Mouse (Mus musculus) cortical plate, adult 2 months (tissue): ENCODE measurements at regions not wholly inside any gene's neighbourhood (a gene's known extent, or its start where the extent isn't known, plus 50 kb on each side); places are given as distances from the start of the nearest gene placed in this dataset.

Source experiments
- H3K27ac ChIP-seq: fragments of 200-500 bp; 2 replicates; pipeline ENCODE4 v1.5.1; 2012; ENCODE audit warnings: low read length, control low read depth, inconsistent platforms; ENCODE audit not compliant: insufficient read depth
- H3K4me1 ChIP-seq: fragments of 200-500 bp; 2 replicates; pipeline ENCODE4 v1.6.1; 2011; ENCODE audit warnings: low read length; ENCODE audit not compliant: control insufficient read depth, insufficient read depth
- H3K4me3 ChIP-seq: fragments of 200-500 bp; 2 replicates; pipeline ENCODE4 v1.5.1; 2011; ENCODE audit warnings: mild to moderate bottlenecking, low read length, control low read depth; ENCODE audit not compliant: insufficient read depth
- CTCF ChIP-seq: fragments of 200-500 bp; IDR thresholded peaks from 2 replicates; pipeline ENCODE4 v1.5.1; 2011; ENCODE audit warnings: mild to moderate bottlenecking, control low read depth, low read length; ENCODE audit not compliant: insufficient read depth; ENCODE audit errors: extremely low read depth
- POLR2A ChIP-seq: fragments of 200-500 bp; IDR thresholded peaks from 2 replicates; pipeline ENCODE4 v1.6.1; 2011; ENCODE audit warnings: mild to moderate bottlenecking, low read length, control low read depth; ENCODE audit not compliant: insufficient read depth; ENCODE audit errors: extremely low read depth

- TF ChIP-seq POLR2A, result no peak
- no peak for TF ChIP-seq CTCF
- Histone ChIP-seq H3K4me1 (peaks cover 2% of the 10 kb centered on the region; the same call in 1 of the 2 replicates), H3K4me3 (no peak overlapping the region), H3K27ac (no peak overlapping the region)
Observed at GRCm38 (mm10) chr13:52153576-52153975, 307.1 kb downstream of the Gadd45g start.

- Histone ChIP-seq H3K4me3 (no peak overlapping the region), H3K4me1 (peaks cover 2% of the 10 kb centered on the region; the same call in 1 of the 2 replicates), H3K27ac (no peak overlapping the region; the same call in 1 of the 2 replicates)
- TF ChIP-seq CTCF (no peak), POLR2A (no peak)
Observed at GRCm38 (mm10) chr13:52154111-52154843, 307.8 kb downstream of the Gadd45g start.

DNA sequence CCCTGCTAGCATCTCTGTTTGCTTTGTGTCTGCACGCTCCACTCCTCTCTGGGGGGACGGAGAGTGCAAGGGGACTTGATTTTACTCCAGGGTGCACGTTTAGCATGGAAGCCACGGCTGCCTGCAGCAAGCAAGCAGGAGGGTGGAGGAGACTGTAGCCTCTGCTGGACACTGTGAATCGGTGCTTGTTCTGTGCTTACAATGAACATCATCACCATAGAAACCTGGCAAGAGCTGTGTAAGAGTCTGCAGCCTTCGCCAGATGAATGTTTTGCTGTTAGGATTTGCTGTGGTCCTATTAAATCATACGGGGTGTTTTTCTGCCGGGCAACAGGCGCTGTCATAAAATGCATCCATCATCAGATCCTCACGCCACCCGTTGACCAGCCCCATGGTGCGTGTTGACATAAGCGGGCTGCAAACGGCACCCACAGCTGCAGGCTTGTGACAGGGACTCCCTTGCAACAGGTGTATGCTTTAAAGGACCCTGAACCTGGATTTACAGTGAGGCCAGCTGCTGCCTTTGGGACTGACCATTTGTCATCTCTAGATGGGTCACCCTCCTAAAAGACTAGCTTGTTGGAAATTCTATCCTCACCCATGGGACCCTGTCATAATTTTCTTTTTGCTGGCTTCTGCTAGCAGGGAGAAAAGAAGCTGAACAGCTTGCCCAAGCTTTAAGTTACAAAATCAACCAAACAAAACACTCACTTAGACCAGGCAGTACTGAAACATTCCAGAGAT lies 308.5 kb downstream of the Gadd45g start:
- H3K4me3 ChIP-seq, result no peak overlapping the region
- peaks cover 2% of the 10 kb centered on the region; the same call in 1 of the 2 replicates for H3K4me1 ChIP-seq
- no peak for TF ChIP-seq POLR2A
- TF ChIP-seq CTCF, result no peak
- no peak overlapping the region; the same call in 1 of the 2 replicates for H3K27ac ChIP-seq

DNA sequence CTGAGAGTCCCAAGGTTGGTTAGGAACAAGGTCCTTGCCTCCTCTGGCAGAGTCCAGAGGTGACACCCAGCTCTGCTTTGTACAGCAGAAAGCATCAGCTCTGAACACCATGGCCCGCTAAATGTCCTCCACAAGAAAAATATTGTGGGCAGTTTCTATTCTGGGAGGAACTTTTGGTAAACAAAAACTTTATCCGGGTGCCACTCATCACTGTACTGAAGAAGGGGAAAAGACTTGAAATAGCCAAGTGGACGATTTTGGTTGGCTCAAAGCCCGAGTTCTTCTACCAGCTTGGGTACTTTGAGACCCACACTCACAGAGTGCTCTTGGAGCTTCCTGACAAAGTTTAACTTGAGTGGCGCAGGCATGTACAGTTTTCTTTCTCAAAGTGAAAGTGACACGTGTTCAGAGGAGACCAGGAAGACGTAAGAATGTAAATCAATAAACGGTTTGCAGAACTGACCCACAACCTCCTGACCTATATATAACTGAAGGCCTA lies 309.2 kb downstream of the Gadd45g start:
- Histone ChIP-seq H3K4me1 (peaks cover 2% of the 10 kb centered on the region; the same call in 1 of the 2 replicates), H3K27ac (no peak overlapping the region), H3K4me3 (no peak overlapping the region)
- TF ChIP-seq POLR2A, result no peak
- TF ChIP-seq CTCF, result no peak

- TF ChIP-seq CTCF, result no peak
- no peak for TF ChIP-seq POLR2A
- H3K27ac ChIP-seq, result no peak overlapping the region
- H3K4me1 ChIP-seq, result no peaks in the 10 kb centered on the region
- H3K4me3 ChIP-seq, result no peak overlapping the region
Observed at GRCm38 (mm10) chr13:52162676-52163075, 316.2 kb downstream of the Gadd45g start.

- Histone ChIP-seq H3K4me1 (no peaks in the 10 kb centered on the region), H3K4me3 (no peak overlapping the region), H3K27ac (no peak overlapping the region)
- TF ChIP-seq POLR2A (no peak), CTCF (no peak)
Observed at GRCm38 (mm10) chr13:52165531-52165930, 319.1 kb downstream of the Gadd45g start.

DNA sequence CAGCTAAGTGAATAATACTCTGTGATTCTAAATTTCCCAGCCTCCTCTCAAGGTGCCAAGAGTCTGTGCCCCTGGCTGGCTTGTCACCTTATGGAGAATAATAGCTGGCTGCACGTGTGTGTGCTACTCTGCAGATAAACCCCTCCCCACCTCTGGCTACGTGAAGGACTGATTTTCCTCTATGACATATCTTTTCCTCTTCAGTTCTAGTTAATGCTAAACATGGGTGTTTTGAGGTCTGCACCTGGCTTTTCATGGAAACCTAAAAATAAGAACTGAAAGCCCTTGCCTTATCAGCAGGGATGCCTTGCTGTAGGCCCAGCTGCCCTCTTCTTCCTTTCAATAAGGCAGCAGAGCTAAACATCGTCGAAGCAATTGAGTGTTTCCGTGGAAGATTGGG lies 321.5 kb downstream of the Gadd45g start:
- no peak overlapping the region for H3K4me3 ChIP-seq
- TF ChIP-seq CTCF (no peak), POLR2A (no peak)
- no peak overlapping the region for H3K27ac ChIP-seq
- no peaks in the 10 kb centered on the region for H3K4me1 ChIP-seq

DNA sequence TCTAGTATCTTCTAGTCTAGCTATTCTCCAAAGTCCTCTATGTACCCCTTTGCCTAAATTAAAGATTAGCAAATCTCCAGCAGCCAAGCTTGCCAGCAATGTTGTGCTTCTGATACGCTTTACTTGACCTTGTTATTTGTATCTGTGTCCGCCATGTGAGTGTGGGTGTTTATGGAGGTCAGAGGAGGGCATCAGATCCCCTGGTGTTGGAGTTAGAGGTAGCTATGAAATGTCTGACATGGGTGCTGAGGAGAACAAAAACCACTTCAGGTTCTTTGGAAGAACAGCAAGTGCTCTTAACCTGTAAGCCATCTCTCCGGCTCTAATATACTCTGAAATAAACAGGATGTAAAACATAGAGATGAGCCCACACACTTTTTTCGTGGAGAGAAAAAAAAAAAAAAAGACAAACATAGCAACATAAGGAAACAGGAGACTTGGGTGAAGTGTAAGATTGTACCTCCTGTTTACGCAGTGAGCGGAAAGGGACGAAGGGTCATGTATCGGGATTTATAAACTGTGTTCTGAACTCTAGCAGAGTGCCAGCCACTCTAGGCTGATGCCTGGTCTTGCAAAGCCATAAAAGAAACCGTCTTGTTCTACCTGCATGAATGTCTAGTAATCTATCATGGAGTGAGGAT lies 326.3 kb downstream of the Gadd45g start:
- H3K27ac ChIP-seq, result no peak overlapping the region
- TF ChIP-seq CTCF, result no peak
- no peak for TF ChIP-seq POLR2A
- H3K4me1 ChIP-seq, result no peaks in the 10 kb centered on the region
- no peak overlapping the region for H3K4me3 ChIP-seq

DNA sequence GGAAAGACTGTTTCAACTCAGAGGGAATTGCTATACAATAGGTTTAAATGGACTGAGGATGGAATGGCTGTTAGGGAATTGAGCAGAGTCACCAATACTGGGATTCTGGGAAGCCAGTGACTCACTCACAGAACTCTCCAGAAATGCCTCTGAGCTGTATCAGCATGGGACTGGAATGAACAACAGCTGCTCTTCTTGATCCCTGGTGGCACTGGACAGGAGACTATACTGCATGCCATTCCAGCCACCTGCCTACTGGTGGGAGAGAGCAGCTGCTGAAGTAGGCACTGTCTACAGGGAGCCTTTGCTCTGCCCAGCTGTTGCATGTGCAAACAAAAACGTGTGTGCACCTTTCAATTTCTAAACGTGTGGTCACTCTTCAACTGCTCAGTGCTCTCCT lies 329.2 kb downstream of the Gadd45g start:
- TF ChIP-seq CTCF (no peak), POLR2A (no peak)

More for the DNA sequence above, 329.2 kb downstream of the Gadd45g start:
- H3K27ac ChIP-seq, result no peak overlapping the region
- H3K4me3 ChIP-seq, result no peak overlapping the region
- no peaks in the 10 kb centered on the region for H3K4me1 ChIP-seq
